ENCODE assay signal across 27 mouse cellular contexts in genomic region chr6:24650719-24651118, GRCm38 (mm10). TPM values are rescaled to one million over a fixed set of nuclear protein-coding genes. Genes with fewer than 3 reads are reported as not detected.
DNase-seq lines count a peak whose midpoint lies in the region; ATAC-seq and TF ChIP-seq lines count a peak whose summit lies in the region.
"Had no signal": no experiment of that assay in that cellular context is flagged by ENCODE, and none has a peak within 500 bp of the region (broad histone marks: within the 10 kb centered on the region; RNA-seq: fewer than 3 reads in every experiment).

No protein-coding gene starts in this region.

- no peak overlapping the region for H3K27ac ChIP-seq in embryonic facial prominence, embryonic 14.5 days (replicated peaks; ENCODE audit: low read depth, low read length)
- H3K27ac ChIP-seq in embryonic facial prominence, embryonic 10.5 days (replicated peaks) = no peak overlapping the region
- H3K27ac ChIP-seq in kidney, adult 2 months (ENCODE audit: insufficient read depth, low read depth, low read length) = peak overlapping the region; percentile 60; the same call in 1 of the 2 replicates
- H3K27ac ChIP-seq in kidney, embryonic 14.5 days (ENCODE audit: low read depth, low read length) = no peak overlapping the region
- H3K27ac ChIP-seq: embryonic facial prominence, embryonic 15.5 days; forebrain, embryonic 15.5 days; hindbrain, embryonic 12.5 days; midbrain, embryonic 13.5 days had no signal

- no peak overlapping the region for H3K4me2 ChIP-seq in embryonic facial prominence, embryonic 14.5 days (ENCODE audit: low read depth, low read length)
- no peak overlapping the region for H3K4me2 ChIP-seq in kidney, embryonic 14.5 days (replicated peaks; ENCODE audit: low read depth, low read length)
- H3K4me2 ChIP-seq: embryonic facial prominence, embryonic 15.5 days; forebrain, embryonic 15.5 days; hindbrain, embryonic 12.5 days; midbrain, embryonic 13.5 days had no signal

- ATAC-seq in embryonic facial prominence, embryonic 14.5 days (ENCODE audit: low read depth) = no peak
- no peak for ATAC-seq in kidney, embryonic 14.5 days (ENCODE audit: low FRiP score, low TSS enrichment)
- ATAC-seq: forebrain, embryonic 15.5 days; midbrain, embryonic 13.5 days had no signal

- TF ChIP-seq POLR2A in kidney, adult 2 months (IDR thresholded peaks at IDR 0.05; ENCODE audit: low read depth, low read length) = no peak

- 71% methylated on average over 3 of the region's 3 CpGs for WGBS in embryonic facial prominence, embryonic 14.5 days
- WGBS in embryonic facial prominence, embryonic 10.5 days = 92% methylated on average over 3 of the region's 3 CpGs
- WGBS in kidney, adult 2 months = 63% methylated on average over 3 of the region's 3 CpGs
- 80% methylated on average over 3 of the region's 3 CpGs for WGBS in kidney, embryonic 14.5 days

- H3K4me1 ChIP-seq in embryonic facial prominence, embryonic 14.5 days (ENCODE audit: control insufficient read depth, insufficient read depth, low read length) = no peaks in the 10 kb centered on the region
- peaks cover under 1% of the 10 kb centered on the region; the same call in 1 of the 2 replicates for H3K4me1 ChIP-seq in embryonic facial prominence, embryonic 10.5 days
- H3K4me1 ChIP-seq in kidney, adult 2 months (ENCODE audit: control insufficient read depth, insufficient read depth, low read length) = peaks cover 3% of the 10 kb centered on the region; the same call in 1 of the 2 replicates
- no peaks in the 10 kb centered on the region for H3K4me1 ChIP-seq in kidney, embryonic 14.5 days (ENCODE audit: control insufficient read depth, insufficient read depth, low read length)
- H3K4me1 ChIP-seq: embryonic facial prominence, embryonic 15.5 days; hindbrain, embryonic 12.5 days had no signal

- peak; percentile 18 for DNase-seq in embryonic facial prominence, embryonic 14.5 days (ENCODE audit: low spot score)
- DNase-seq in embryonic facial prominence, embryonic 10.5 days (ENCODE audit: low spot score) = no peak
- no peak for DNase-seq in kidney, adult 2 months
- DNase-seq in right cerebral cortex, postnatal 36 days (ENCODE audit: low spot score in 2 of 2) = peak; percentile 23 to 24
- no peak for DNase-seq in right cerebral cortex, postnatal 14 days
- no peak for DNase-seq in retina, postnatal 1 day
- no peak for DNase-seq in kidney, postnatal 25 days
- DNase-seq: adrenal gland, postnatal 14 days; cerebellum, adult 8-10 months; cerebellum, postnatal 36 days; embryo, embryonic 11 days; gastrocnemius, postnatal 10 days; heart, adult 18-20 months; kidney, adult 18-20 months; kidney, postnatal 10 days; layer of hippocampus, postnatal 36 days; right cerebral cortex, postnatal 4 days had no signal

- H3K9ac ChIP-seq in embryonic facial prominence, embryonic 14.5 days (ENCODE audit: low read depth, low read length) = no peak overlapping the region
- H3K9ac ChIP-seq in kidney, embryonic 14.5 days (ENCODE audit: low read depth, low read length) = no peak overlapping the region
- H3K9ac ChIP-seq: embryonic facial prominence, embryonic 15.5 days; forebrain, embryonic 15.5 days; hindbrain, embryonic 12.5 days; midbrain, embryonic 13.5 days had no signal

- no peaks in the 10 kb centered on the region for H3K27me3 ChIP-seq in embryonic facial prominence, embryonic 14.5 days (replicated peaks; ENCODE audit: control insufficient read depth, insufficient read depth, low read length)
- H3K27me3 ChIP-seq in embryonic facial prominence, embryonic 10.5 days (replicated peaks; ENCODE audit: low read depth, poor library complexity, severe bottlenecking) = no peaks in the 10 kb centered on the region
- H3K27me3 ChIP-seq in kidney, adult 2 months (replicated peaks; ENCODE audit: control insufficient read depth, insufficient read depth, low read length) = no peaks in the 10 kb centered on the region
- H3K27me3 ChIP-seq in kidney, embryonic 14.5 days (ENCODE audit: control insufficient read depth, insufficient read depth, low read length) = no peaks in the 10 kb centered on the region
- H3K27me3 ChIP-seq: embryonic facial prominence, embryonic 15.5 days; forebrain, embryonic 15.5 days; hindbrain, embryonic 12.5 days; midbrain, embryonic 13.5 days had no signal

- no peaks in the 10 kb centered on the region for H3K36me3 ChIP-seq in embryonic facial prominence, embryonic 14.5 days (ENCODE audit: control insufficient read depth, insufficient read depth, low read length)
- H3K36me3 ChIP-seq in embryonic facial prominence, embryonic 10.5 days (replicated peaks) = peaks cover 5% of the 10 kb centered on the region
- H3K36me3 ChIP-seq in kidney, adult 2 months (ENCODE audit: control insufficient read depth, insufficient read depth, low read length) = no peaks in the 10 kb centered on the region
- no peaks in the 10 kb centered on the region for H3K36me3 ChIP-seq in kidney, embryonic 14.5 days (ENCODE audit: control insufficient read depth, insufficient read depth, low read length)
- H3K36me3 ChIP-seq: embryonic facial prominence, embryonic 15.5 days; forebrain, embryonic 15.5 days; hindbrain, embryonic 12.5 days; midbrain, embryonic 13.5 days had no signal

- H3K9me3 ChIP-seq in embryonic facial prominence, embryonic 14.5 days (ENCODE audit: control insufficient read depth, low read length) = no peaks in the 10 kb centered on the region
- no peaks in the 10 kb centered on the region for H3K9me3 ChIP-seq in embryonic facial prominence, embryonic 10.5 days
- H3K9me3 ChIP-seq in kidney, embryonic 14.5 days (ENCODE audit: control insufficient read depth, low read length) = no peaks in the 10 kb centered on the region
- H3K9me3 ChIP-seq: embryonic facial prominence, embryonic 15.5 days; forebrain, embryonic 15.5 days; hindbrain, embryonic 12.5 days; midbrain, embryonic 13.5 days had no signal

- no peak overlapping the region for H3K4me3 ChIP-seq in embryonic facial prominence, embryonic 14.5 days (ENCODE audit: low read depth, low read length)
- H3K4me3 ChIP-seq in embryonic facial prominence, embryonic 10.5 days = no peak overlapping the region
- no peak overlapping the region for H3K4me3 ChIP-seq in kidney, adult 2 months (ENCODE audit: insufficient read depth, low read depth, low read length)
- no peak overlapping the region for H3K4me3 ChIP-seq in kidney, embryonic 14.5 days (ENCODE audit: low read length)
- H3K4me3 ChIP-seq: embryonic facial prominence, embryonic 15.5 days; forebrain, embryonic 15.5 days; hindbrain, embryonic 12.5 days; layer of hippocampus, adult 2 months; midbrain, embryonic 13.5 days had no signal

- TF ChIP-seq CTCF in kidney, adult 2 months (conservative IDR thresholded peaks at IDR 0.05; ENCODE audit: insufficient read depth, insufficient read length, low read depth, low read length) = no peak

RNA-seq across cellular contexts. Expression of gene Wasl, which starts 14.1 kb away (rescaled TPM):
- 46.2 and 51.1 TPM in 2 replicates for polyA plus RNA-seq in embryonic facial prominence, embryonic 14.5 days (2014; fragmentation: Nextera tagmentation; extraction: Ambion mirVana)
- 60.6 and 65.5 TPM in 2 replicates for polyA plus RNA-seq in embryonic facial prominence, embryonic 10.5 days (2016; fragmentation: Nextera tagmentation; extraction: Ambion mirVana)
- polyA plus RNA-seq in kidney, adult 2 months (2012; rRNA removed) = 39.3 and 73.3 TPM in 2 replicates
- 73.9 and 78.2 TPM in 2 replicates for polyA plus RNA-seq in kidney, embryonic 14.5 days (2014; fragmentation: Nextera tagmentation; extraction: Ambion mirVana)

RNA-seq across cellular contexts. Expression of gene Lmod2, which starts 53.2 kb away (rescaled TPM):
- polyA plus RNA-seq in embryonic facial prominence, embryonic 14.5 days (2014; fragmentation: Nextera tagmentation; extraction: Ambion mirVana) = 5.6 and 10.7 TPM in 2 replicates
- polyA plus RNA-seq in embryonic facial prominence, embryonic 10.5 days (2016; fragmentation: Nextera tagmentation; extraction: Ambion mirVana) = not detected in 2 replicates
- polyA plus RNA-seq in kidney, adult 2 months (2012; rRNA removed) = 1.1 TPM in 1 of 2 replicates, not detected in the other
- not detected in 2 replicates for polyA plus RNA-seq in kidney, embryonic 14.5 days (2014; fragmentation: Nextera tagmentation; extraction: Ambion mirVana)
- polyA plus RNA-seq: brain, embryonic 14.5 days; forebrain, embryonic 15.5 days; hindbrain, embryonic 12.5 days; limb, embryonic 11.5 days; liver, adult 2 months; midbrain, embryonic 13.5 days; stomach, embryonic 14.5 days had no signal

Comparison
In these comparisons a context has a peak if more than half of its experiments do, and no peak if none do; other contexts are left out.
1. DNase-seq: peak in embryonic facial prominence, embryonic 14.5 days (single experiment) and right cerebral cortex, postnatal 36 days (2 of 2); none in embryonic facial prominence, embryonic 10.5 days (single experiment), kidney, adult 2 months (single experiment), right cerebral cortex, postnatal 14 days (single experiment), retina, postnatal 1 day (single experiment) and kidney, postnatal 25 days (0 of 2).